Mouse (Mus musculus): ENCODE results near the gene Ccdc69.

DNA sequence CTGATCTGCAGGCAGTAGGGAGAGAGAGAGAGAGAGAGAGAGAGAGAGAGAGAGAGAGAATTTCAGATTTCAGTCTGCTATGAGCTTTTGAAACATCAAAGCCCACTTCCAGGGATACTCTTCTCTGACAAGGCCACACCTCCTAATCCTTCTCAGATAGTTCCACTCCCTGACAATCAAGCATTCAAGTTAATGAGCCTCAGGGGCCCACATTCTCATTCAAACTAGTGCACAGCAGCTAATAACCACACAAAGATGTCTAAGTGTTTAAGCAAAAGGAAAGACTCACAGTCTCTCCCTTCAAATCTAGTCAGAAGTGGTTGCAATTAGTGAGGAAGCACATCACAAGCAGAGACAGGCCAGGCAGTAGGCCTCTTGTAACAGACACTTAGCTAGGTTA lies 42.3 kb upstream of the Ccdc69 start:
- TF ChIP-seq POLR2A (IDR thresholded peaks at IDR 0.05; ENCODE audit: control insufficient read depth, low read depth, low read length) (no peak), CTCF (IDR thresholded peaks at IDR 0.05; ENCODE audit: control insufficient read depth, insufficient read depth, insufficient replicate concordance, low read depth, low read length) (no peak)

Data from testis, adult 2 months (tissue).